Mouse (Mus musculus) CH12.LX (cell line): ENCODE measurements around the gene Ndufs1. TPM values are rescaled to one million over a fixed set of nuclear protein-coding genes. Genes with fewer than 3 reads are reported as not detected.

Experiments
- DNase-seq: peaks from one replicate; pipeline ENCODE4 v3.0.0-alpha.2; 2013; ENCODE audit errors: extremely low read depth
- H3K27ac ChIP-seq: 2 replicates; pipeline ENCODE4 v1.5.1; 2012; ENCODE audit warnings: low read depth, mild to moderate bottlenecking, control low read depth, moderate library complexity; ENCODE audit not compliant: insufficient read depth
- H3K27me3 ChIP-seq: replicated peaks from 2 replicates; pipeline ENCODE3; 2012; ENCODE audit warnings: inconsistent platforms
- H3K36me3 ChIP-seq, 2 experiments: replicated peaks in 1 of 2; 2 replicates each; pipeline versions ENCODE3 to v1.6.1; 2012; ENCODE audit warnings: inconsistent platforms in 1 of 2, low read length in 1 of 2, mild to moderate bottlenecking in 1 of 2, mixed read lengths in 1 of 2, moderate library complexity in 1 of 2; ENCODE audit not compliant: control insufficient read depth in 1 of 2, insufficient read depth in 1 of 2
- H3K4me1 ChIP-seq, 2 experiments: 2 replicates each; pipeline ENCODE4 v1.6.1; 2012; ENCODE audit warnings: inconsistent platforms in 1 of 2, moderate library complexity in 1 of 2; ENCODE audit not compliant: insufficient read depth in 2 of 2, control insufficient read depth in 1 of 2
- H3K4me2 ChIP-seq: 2 replicates; pipeline ENCODE4 v1.6.1; 2012; ENCODE audit warnings: low read depth, mild to moderate bottlenecking, control low read depth; ENCODE audit not compliant: poor library complexity, insufficient read depth, severe bottlenecking
- H3K4me3 ChIP-seq, 3 experiments: fragments of 150-350 bp in 1 of 3; sonication (generic) in 1 of 3; replicated peaks in 1 of 3; 2 replicates each; pipeline versions ENCODE3 to v1.5.1; 2011 to 2012; ENCODE audit warnings: low read depth in 2 of 3, low read length in 2 of 3, mild to moderate bottlenecking in 2 of 3, moderate library complexity in 2 of 3, control low read depth in 1 of 3, improper control_type of control experiment in 1 of 3, inconsistent platforms in 1 of 3, mixed read lengths in 1 of 3; ENCODE audit not compliant: poor library complexity in 1 of 3
- H3K79me2 ChIP-seq: replicated peaks from 2 replicates; pipeline ENCODE4 v1.6.1; 2012; ENCODE audit warnings: mild to moderate bottlenecking, moderate library complexity; ENCODE audit not compliant: control insufficient read depth, poor library complexity, insufficient read depth, severe bottlenecking; ENCODE audit errors: extremely low read depth
- H3K9ac ChIP-seq: 2 replicates; pipeline ENCODE4 v1.6.1; 2012; ENCODE audit warnings: low read depth, mild to moderate bottlenecking, control low read depth, moderate library complexity; ENCODE audit not compliant: insufficient read depth
- H3K9me3 ChIP-seq: replicated peaks from 2 replicates; pipeline ENCODE3; 2012; ENCODE audit warnings: low read length, inconsistent platforms, mixed read lengths
- CHD2 ChIP-seq: IDR thresholded peaks from 2 replicates; pipeline ENCODE4 v1.6.1; 2011; ENCODE audit warnings: low read length, improper control_type of control experiment
- CTCF ChIP-seq, 2 experiments: IDR thresholded peaks in 1 of 2; conservative IDR thresholded peaks in 1 of 2; 2 replicates each; pipeline ENCODE4 v1.5.1; 2011 to 2012; ENCODE audit warnings: low read depth in 2 of 2, low read length in 2 of 2, improper control_type of control experiment in 1 of 2, inconsistent platforms in 1 of 2, mild to moderate bottlenecking in 1 of 2, moderate library complexity in 1 of 2
- ELF1 ChIP-seq: IDR thresholded peaks from 2 replicates; pipeline ENCODE4 v1.6.1; 2014; ENCODE audit warnings: low read depth, mild to moderate bottlenecking, inconsistent platforms, low read length, improper control_type of control experiment
- MAFK ChIP-seq: IDR thresholded peaks from 2 replicates; pipeline ENCODE4 v1.6.1; 2011; ENCODE audit warnings: low read length, improper control_type of control experiment; ENCODE audit not compliant: insufficient replicate concordance
- MAZ ChIP-seq: IDR thresholded peaks from 2 replicates; pipeline ENCODE4 v1.6.1; 2012; ENCODE audit warnings: low read depth, mild to moderate bottlenecking, inconsistent platforms, low read length, improper control_type of control experiment, moderate library complexity
- MYC ChIP-seq: IDR thresholded peaks from 2 replicates; pipeline ENCODE4 v1.6.1; 2011; ENCODE audit warnings: low read depth, mild to moderate bottlenecking, improper control_type of control experiment, low read length
- PAX5 ChIP-seq: IDR thresholded peaks from 2 replicates; pipeline ENCODE4 v1.6.1; 2012; ENCODE audit warnings: low read length, inconsistent platforms, mixed read lengths
- RAD21 ChIP-seq: IDR thresholded peaks from 2 replicates; pipeline ENCODE4 v1.6.1; 2011; ENCODE audit warnings: low read depth, mild to moderate bottlenecking, low read length, improper control_type of control experiment, moderate library complexity
- RCOR1 ChIP-seq: conservative IDR thresholded peaks from 2 replicates; pipeline ENCODE4 v1.6.1; 2012; ENCODE audit warnings: low read depth, mild to moderate bottlenecking, inconsistent platforms, low read length, improper control_type of control experiment
- TCF12 ChIP-seq: IDR thresholded peaks from 2 replicates; pipeline ENCODE4 v1.6.1; 2014; ENCODE audit warnings: low read depth, mild to moderate bottlenecking, inconsistent platforms, low read length, improper control_type of control experiment
- USF1 ChIP-seq: IDR thresholded peaks from 2 replicates; pipeline ENCODE4 v1.6.1; 2014; ENCODE audit warnings: low read depth, mild to moderate bottlenecking, inconsistent platforms, low read length, improper control_type of control experiment
- ZC3H11A ChIP-seq: IDR thresholded peaks from 2 replicates; pipeline ENCODE4 v1.6.1; 2012; ENCODE audit warnings: low read depth, mild to moderate bottlenecking, inconsistent platforms, low read length, improper control_type of control experiment
- ZMIZ1 ChIP-seq: IDR thresholded peaks from 2 replicates; pipeline ENCODE4 v1.6.1; 2012; ENCODE audit warnings: low read depth, mild to moderate bottlenecking, inconsistent platforms, low read length, improper control_type of control experiment
- ZNF384 ChIP-seq: IDR thresholded peaks from 2 replicates; pipeline ENCODE4 v1.6.1; 2012; ENCODE audit warnings: low read depth, low read length, improper control_type of control experiment, inconsistent platforms
- dilution Hi-C: fragments of 300-500 bp; cut with MboI; formaldehyde crosslinking; loops from 2 replicates; pipeline ENCODE4 v1.14.3; 2020; ENCODE audit warnings: low sequenced_read_pairs; ENCODE audit not compliant: extremely low pct_unique_long_range_greater_than_20kb, extremely low pct_ligation_motif_present
- in situ Hi-C: fragments of 300-500 bp; cut with MboI; formaldehyde crosslinking; loops from 3 replicates; pipeline ENCODE4 v1.14.3; 2019; ENCODE audit warnings: low sequenced_read_pairs, low pct_ligation_motif_present, low pct_unique_long_range_greater_than_20kb, mixed read lengths
- polyA plus RNA-seq: library from polyadenylated mRNA; unstranded; fragments of >175 nt; gene quantifications from 2 replicates; pipeline ENCODE4 v1.2.1, GENCODE M21; 2012; ENCODE audit warnings: low read depth; ENCODE audit not compliant: insufficient read length
- total RNA-seq, 2 experiments: library from RNA; depleted of rRNA; stranded (reverse); fragments of 300-350 nt in 1 of 2; fragments of >200 nt in 1 of 2; gene quantifications; 2 replicates each; pipeline ENCODE4 v1.2.3; 2012 to 2014

The Ndufs1 gene
- total and polyA plus RNA-seq, 3 experiments = 56.9 to 139 (median 104) TPM

DNA sequence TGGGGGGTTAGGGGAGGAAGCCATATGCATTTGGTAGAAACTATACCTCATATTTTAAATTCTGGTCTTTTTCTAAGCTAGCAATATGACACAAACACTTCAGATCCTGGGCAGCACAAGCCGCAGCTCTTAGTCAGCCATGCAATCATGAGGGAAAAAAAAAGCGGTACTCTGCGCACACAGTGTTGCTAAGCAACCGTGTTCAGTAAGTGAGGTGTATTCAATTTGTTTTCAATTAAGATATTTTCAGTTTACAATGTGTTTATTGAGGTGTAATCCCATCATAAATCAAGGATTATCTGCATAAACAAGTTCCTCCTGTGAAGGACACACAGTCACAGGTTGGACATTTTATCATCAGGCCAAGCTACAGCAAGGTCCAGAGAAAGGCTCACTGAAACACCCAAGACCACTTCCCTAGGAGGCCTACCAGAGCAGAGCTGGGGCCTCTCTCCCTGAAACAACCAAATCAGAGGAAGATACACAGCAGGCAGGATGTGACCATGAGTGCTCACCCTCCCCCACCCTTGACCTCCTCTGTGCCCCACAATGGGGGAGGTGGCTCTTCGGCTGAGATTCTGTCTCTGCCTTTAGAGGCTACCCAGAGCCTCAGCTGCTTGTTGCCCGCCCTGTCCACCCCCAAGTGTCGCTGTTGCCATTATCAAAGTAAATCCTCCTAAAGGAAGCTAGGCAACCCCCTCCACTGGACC lies 27.5 kb upstream of the Ndufs1 start:
- Histone ChIP-seq H3K79me2 (no peaks in the 10 kb centered on the region), H3K36me3 (no peaks in the 10 kb centered on the region), H3K27ac (no peak overlapping the region), H3K4me3 (no peak overlapping the region), H3K9ac (no peak overlapping the region), H3K27me3 (no peaks in the 10 kb centered on the region), H3K4me1 (peaks cover 8 to 20% of the 10 kb centered on the region in 2 experiments; a peak in 3 of 4 replicates), H3K4me2 (peak overlapping the region; percentile 22; the same call in 1 of the 2 replicates), H3K9me3 (no peaks in the 10 kb centered on the region)
- in situ Hi-C loops (no loop called here), dilution Hi-C loops (no loop called here)
- no peak for TF ChIP-seq TCF12
- peak; percentile 34 for TF ChIP-seq RAD21
- TF ChIP-seq RCOR1 = no peak
- TF ChIP-seq CTCF (conservative IDR thresholded peaks at IDR 0.05 in 1 of 2, IDR thresholded peaks at IDR 0.05 in 1 of 2; ENCODE audit: low read depth in 2 of 2, low read length in 2 of 2) = peak in 1 of 2 experiments; percentile 38; a peak in 1 of 4 replicates
- TF ChIP-seq ZNF384 = peak; percentile 68
- TF ChIP-seq PAX5 = no peak
- TF ChIP-seq CHD2 = peak; percentile 73
- TF ChIP-seq MAFK = no peak
- no peak for TF ChIP-seq MYC
- DNase-seq = peak; percentile 77

GRCm38 (mm10) chr1:63203471-63203870 lies 26.8 kb upstream of the Ndufs1 start:
- Histone ChIP-seq H3K27ac (no peak overlapping the region), H3K79me2 (no peaks in the 10 kb centered on the region), H3K4me3 (no peak overlapping the region), H3K27me3 (no peaks in the 10 kb centered on the region), H3K4me2 (no peak overlapping the region), H3K4me1 (peaks cover 8 to 20% of the 10 kb centered on the region in 2 experiments; a peak in 3 of 4 replicates), H3K36me3 (no peaks in the 10 kb centered on the region), H3K9me3 (no peaks in the 10 kb centered on the region), H3K9ac (no peak overlapping the region)
- TF ChIP-seq ZMIZ1 (no peak), MAZ (no peak), ELF1 (no peak), ZC3H11A (no peak), USF1 (no peak)
- no peak for DNase-seq
- dilution Hi-C loops (no loop called here), in situ Hi-C loops (no loop called here)
